Mouse (Mus musculus): ENCODE data around the gene Sept1. TPM values are rescaled to one million over a fixed set of nuclear protein-coding genes. Genes with fewer than 3 reads are reported as not detected.
"Not testable (repeated sequence)": the region's sequence is repeated elsewhere in the genome, so short reads cannot be mapped to it uniquely, and the experiment has no call there.

Sept1 gene
- polyA plus RNA-seq, 1 experiment = 2.9 TPM

DNA sequence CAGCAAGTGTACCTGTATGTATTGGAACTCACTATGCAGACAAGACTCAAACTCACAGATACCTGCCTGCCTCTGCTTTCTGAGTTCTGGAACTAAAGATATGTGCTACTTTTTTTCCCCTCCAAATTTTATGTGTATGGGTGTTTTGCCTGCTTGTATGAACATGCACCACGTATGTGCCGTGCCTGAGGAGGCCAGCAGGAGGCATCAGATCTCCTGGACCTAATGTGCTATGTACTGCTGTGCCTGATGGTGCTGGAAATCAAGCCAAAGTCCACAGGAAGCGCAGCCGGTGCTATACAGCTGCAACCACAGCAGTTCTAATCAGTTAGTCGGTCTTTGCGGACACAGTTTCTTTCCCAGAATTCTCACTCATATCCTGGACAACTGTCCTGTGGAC, 49.1 kb downstream of the Sept1 start:
- H3K4me1 ChIP-seq (ENCODE audit: control insufficient read depth, insufficient read depth, low read length) = peaks cover 30% of the 10 kb centered on the region
- no peak overlapping the region for H3K27ac ChIP-seq (ENCODE audit: insufficient read depth, low read depth, low read length)
- TF ChIP-seq CTCF (IDR thresholded peaks at IDR 0.05; ENCODE audit: low read depth, low read length) (peak; percentile 32; the same call in 1 of the 2 replicates), POLR2A (IDR thresholded peaks at IDR 0.05; ENCODE audit: borderline replicate concordance, low read depth, low read length) (no peak)
- H3K4me3 ChIP-seq (ENCODE audit: insufficient read depth, low read length) = no peak overlapping the region

DNA sequence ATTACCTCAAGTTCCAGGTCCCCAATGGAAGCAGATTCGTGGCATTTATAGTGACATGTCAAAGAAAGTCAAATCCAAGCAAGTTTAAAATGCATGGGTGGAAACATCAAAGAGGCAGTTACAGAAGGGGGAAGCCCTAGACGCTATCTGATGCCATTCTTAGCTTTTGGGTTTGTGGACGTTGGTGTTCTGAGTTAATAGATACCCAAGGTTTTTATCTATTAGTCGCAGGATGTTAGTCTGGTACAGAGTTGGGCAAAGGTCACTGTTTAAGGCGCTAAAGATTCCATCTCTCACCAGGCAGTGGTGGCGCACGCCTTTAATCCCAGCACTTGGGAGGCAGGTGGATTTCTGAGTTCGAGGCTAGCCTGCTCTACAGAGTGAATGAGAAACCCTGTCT, 49.6 kb downstream of the Sept1 start:
- Histone ChIP-seq H3K4me3 (ENCODE audit: insufficient read depth, low read length) (no peak overlapping the region), H3K27ac (ENCODE audit: insufficient read depth, low read depth, low read length) (no peak overlapping the region), H3K4me1 (ENCODE audit: control insufficient read depth, insufficient read depth, low read length) (peaks cover 32% of the 10 kb centered on the region)
- no peak for TF ChIP-seq POLR2A (IDR thresholded peaks at IDR 0.05; ENCODE audit: borderline replicate concordance, low read depth, low read length)
- TF ChIP-seq CTCF (IDR thresholded peaks at IDR 0.05; ENCODE audit: low read depth, low read length) = no peak

DNA sequence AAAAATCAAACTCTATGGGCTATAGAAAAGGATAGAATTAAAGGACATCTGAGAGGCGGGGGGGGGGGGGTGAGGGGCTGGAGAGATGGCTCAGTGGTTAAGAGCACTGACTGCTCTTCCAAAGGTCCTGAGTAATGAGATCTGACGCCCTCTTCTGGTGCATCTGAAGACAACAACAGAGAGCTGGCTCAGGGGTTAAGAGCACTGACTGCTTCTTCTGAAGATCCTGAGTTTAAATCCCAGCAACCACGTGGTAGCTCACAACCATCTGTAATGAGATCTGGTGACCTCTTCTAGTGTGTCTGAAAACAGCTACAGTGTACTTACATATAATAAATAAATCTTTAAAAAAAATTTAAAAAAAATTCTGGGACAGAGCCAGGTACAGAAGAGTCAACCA, 51.2 kb downstream of the Sept1 start:
- H3K4me3 ChIP-seq (ENCODE audit: insufficient read depth, low read length); H3K27ac ChIP-seq (ENCODE audit: insufficient read depth, low read depth, low read length): not testable (repeated sequence)
- peaks cover 45% of the 10 kb centered on the region for H3K4me1 ChIP-seq (ENCODE audit: control insufficient read depth, insufficient read depth, low read length)

DNA sequence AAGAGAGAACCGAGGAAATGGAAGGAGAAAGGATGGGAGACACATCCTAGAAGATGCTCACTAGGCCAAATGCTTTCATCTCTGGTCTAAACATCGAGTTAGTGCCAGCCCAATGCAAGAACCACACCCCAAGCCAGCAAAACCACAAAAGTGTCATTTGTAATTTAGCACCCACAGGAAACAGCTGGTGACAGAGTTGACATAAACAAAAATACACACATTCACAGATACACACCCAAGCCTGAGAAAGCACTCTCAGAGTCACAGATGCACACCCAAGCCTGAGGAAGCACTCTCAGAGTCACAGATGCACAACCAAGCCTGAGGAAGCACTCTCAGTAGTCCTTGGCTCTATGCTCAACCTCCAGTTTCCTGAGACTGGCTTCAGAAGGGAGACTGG, 52.1 kb downstream of the Sept1 start:
- TF ChIP-seq POLR2A (IDR thresholded peaks at IDR 0.05; ENCODE audit: borderline replicate concordance, low read depth, low read length) (no peak), CTCF (IDR thresholded peaks at IDR 0.05; ENCODE audit: low read depth, low read length) (no peak)
- peaks cover 42% of the 10 kb centered on the region for H3K4me1 ChIP-seq (ENCODE audit: control insufficient read depth, insufficient read depth, low read length)

DNA sequence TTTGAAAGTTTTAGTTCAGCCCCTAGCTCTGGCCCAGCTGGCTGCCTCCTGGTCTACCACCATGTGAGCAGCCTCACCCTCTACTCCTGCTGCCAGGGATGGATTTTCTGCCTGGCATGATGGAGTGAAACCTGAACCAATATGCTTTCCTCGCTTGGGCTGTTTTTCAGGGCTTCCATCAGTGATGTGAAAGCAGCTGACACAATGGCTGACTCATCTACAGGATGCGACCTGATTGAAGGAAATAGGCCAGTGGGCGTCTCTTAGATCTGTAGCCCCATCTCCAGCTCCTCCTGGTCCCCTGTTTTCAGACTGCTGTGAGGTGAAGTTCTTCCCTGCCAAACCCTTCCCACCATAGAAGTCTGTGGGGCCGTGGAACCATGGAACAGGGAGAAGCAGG, 56.0 kb downstream of the Sept1 start:
- no peak for TF ChIP-seq CTCF (IDR thresholded peaks at IDR 0.05; ENCODE audit: low read depth, low read length)
- no peak for TF ChIP-seq POLR2A (IDR thresholded peaks at IDR 0.05; ENCODE audit: borderline replicate concordance, low read depth, low read length)
- Histone ChIP-seq H3K27ac (ENCODE audit: insufficient read depth, low read depth, low read length) (no peak overlapping the region), H3K4me1 (ENCODE audit: control insufficient read depth, insufficient read depth, low read length) (peaks cover 28% of the 10 kb centered on the region), H3K4me3 (ENCODE audit: insufficient read depth, low read length) (no peak overlapping the region)

More for the DNA sequence above, 52.1 kb downstream of the Sept1 start:
- Histone ChIP-seq H3K4me3 (ENCODE audit: insufficient read depth, low read length) (no peak overlapping the region), H3K27ac (ENCODE audit: insufficient read depth, low read depth, low read length) (no peak overlapping the region)

GRCm38 (mm10) chr7:127166501-127166900, 66.4 kb downstream of the Sept1 start:
- TF ChIP-seq POLR2A (IDR thresholded peaks at IDR 0.05; ENCODE audit: borderline replicate concordance, low read depth, low read length) = no peak
- TF ChIP-seq CTCF (IDR thresholded peaks at IDR 0.05; ENCODE audit: low read depth, low read length) = no peak
- peak overlapping the region; percentile 67 for H3K27ac ChIP-seq (ENCODE audit: insufficient read depth, low read depth, low read length)
- H3K4me3 ChIP-seq (ENCODE audit: insufficient read depth, low read length) = no peak overlapping the region
- peaks cover 42% of the 10 kb centered on the region for H3K4me1 ChIP-seq (ENCODE audit: control insufficient read depth, insufficient read depth, low read length)

DNA sequence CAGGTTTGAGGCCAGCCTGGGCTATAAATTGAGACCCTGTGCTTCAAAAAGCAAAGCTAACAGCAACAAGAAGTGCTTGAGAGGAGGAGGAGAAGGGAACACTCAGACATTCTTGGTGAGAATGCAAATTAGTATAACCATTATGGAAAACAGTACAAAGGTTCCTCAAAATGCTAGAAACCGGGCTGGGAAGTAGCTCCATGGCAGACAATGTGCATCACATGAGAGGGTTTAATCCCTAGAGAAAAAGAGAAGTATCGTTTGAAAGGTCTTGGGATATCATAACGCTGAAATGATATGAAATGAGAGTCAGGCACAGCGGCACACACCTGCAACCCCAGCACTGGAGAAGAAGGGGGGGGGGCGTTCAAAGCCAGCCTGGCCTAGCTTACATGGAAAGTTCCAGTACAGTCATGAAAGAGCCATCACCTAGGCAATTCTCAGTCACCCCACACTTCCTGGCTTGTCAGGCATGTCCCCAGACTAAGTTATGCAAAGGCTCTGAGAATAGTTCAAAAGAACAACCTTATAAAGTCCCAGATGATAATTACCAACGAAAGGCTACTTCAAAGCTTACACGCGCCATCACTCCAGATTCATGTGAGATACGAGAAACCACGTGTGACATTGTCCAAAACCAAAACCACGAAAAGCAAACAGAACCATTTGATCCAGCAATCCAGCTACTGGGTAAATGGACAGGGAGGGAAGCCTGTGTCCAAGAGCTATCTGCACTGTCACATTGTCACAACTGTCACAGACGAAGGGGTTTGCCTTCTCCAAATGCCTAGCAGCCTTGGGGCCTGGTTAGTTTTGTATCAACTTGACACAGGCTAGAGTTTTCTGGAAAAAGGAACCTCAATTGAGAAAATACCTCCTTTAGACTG, 67.1 kb downstream of the Sept1 start:
- Histone ChIP-seq H3K27ac (ENCODE audit: insufficient read depth, low read depth, low read length) (peak overlapping the region; percentile 67), H3K4me3 (ENCODE audit: insufficient read depth, low read length) (no peak overlapping the region), H3K4me1 (ENCODE audit: control insufficient read depth, insufficient read depth, low read length) (peaks cover 42% of the 10 kb centered on the region)
- TF ChIP-seq CTCF (IDR thresholded peaks at IDR 0.05; ENCODE audit: low read depth, low read length) (no peak), POLR2A (IDR thresholded peaks at IDR 0.05; ENCODE audit: borderline replicate concordance, low read depth, low read length) (no peak)

Other genes starting within 250 kb of the Sept1 start
- 95.9 and 96.2 TPM in 2 replicates for gene Mvp, start 218.5 kb downstream of the Sept1 start, polyA plus RNA-seq (2012; ENCODE audit: insufficient read depth, insufficient read length, missing spikeins)
- gene Pagr1b, start 216.6 kb downstream of the Sept1 start, polyA plus RNA-seq (2012; ENCODE audit: insufficient read depth, insufficient read length, missing spikeins) = 9.2 and 17.6 TPM in 2 replicates
- gene Pagr1a, start 215.8 kb downstream of the Sept1 start, polyA plus RNA-seq (2012; ENCODE audit: insufficient read depth, insufficient read length, missing spikeins) = 20.3 and 22.2 TPM in 2 replicates
- gene Gm42742, start 212.0 kb downstream of the Sept1 start, polyA plus RNA-seq (2012; ENCODE audit: insufficient read depth, insufficient read length, missing spikeins) = 31.3 and 44.3 TPM in 2 replicates
- gene Prrt2, start 211.9 kb downstream of the Sept1 start, polyA plus RNA-seq (2012; ENCODE audit: insufficient read depth, insufficient read length, missing spikeins) = 2.8 TPM in 1 of 2 replicates, not detected in the other
- 161 and 164 TPM in 2 replicates for gene Maz, start 206.1 kb downstream of the Sept1 start, polyA plus RNA-seq (2012; ENCODE audit: insufficient read depth, insufficient read length, missing spikeins)
- 40.8 and 48.5 TPM in 2 replicates for gene Kif22, start 190.7 kb downstream of the Sept1 start, polyA plus RNA-seq (2012; ENCODE audit: insufficient read depth, insufficient read length, missing spikeins)
- not detected in 2 replicates for gene Zg16, start 145.8 kb downstream of the Sept1 start, polyA plus RNA-seq (2012; ENCODE audit: insufficient read depth, insufficient read length, missing spikeins)
- gene AI467606, start 141.8 kb downstream of the Sept1 start, polyA plus RNA-seq (2012; ENCODE audit: insufficient read depth, insufficient read length, missing spikeins) = 41.2 and 41.4 TPM in 2 replicates
- 0.71 TPM in 1 of 2 replicates, not detected in the other for gene Qprt, start 110.9 kb downstream of the Sept1 start, polyA plus RNA-seq (2012; ENCODE audit: insufficient read depth, insufficient read length, missing spikeins)
- gene Spn, start 95.3 kb downstream of the Sept1 start, polyA plus RNA-seq (2012; ENCODE audit: insufficient read depth, insufficient read length, missing spikeins) = 34.5 and 36.3 TPM in 2 replicates
- gene Cd2bp2, start 37.1 kb downstream of the Sept1 start, polyA plus RNA-seq (2012; ENCODE audit: insufficient read depth, insufficient read length, missing spikeins) = 58.0 and 58.5 TPM in 2 replicates
- 67.2 and 71.7 TPM in 2 replicates for gene Tbc1d10b, start 24.7 kb downstream of the Sept1 start, polyA plus RNA-seq (2012; ENCODE audit: insufficient read depth, insufficient read length, missing spikeins)
- 3.9 and 6.9 TPM in 2 replicates for gene Mylpf, start 24.2 kb downstream of the Sept1 start, polyA plus RNA-seq (2012; ENCODE audit: insufficient read depth, insufficient read length, missing spikeins)
- 6.5 and 6.8 TPM in 2 replicates for gene Zfp553, start 69 bp downstream of the Sept1 start, polyA plus RNA-seq (2012; ENCODE audit: insufficient read depth, insufficient read length, missing spikeins)
- gene Zfp771, start 11.1 kb upstream of the Sept1 start, polyA plus RNA-seq (2012; ENCODE audit: insufficient read depth, insufficient read length, missing spikeins) = 10.9 and 12.4 TPM in 2 replicates
- gene Dctpp1, start 27.6 kb upstream of the Sept1 start, polyA plus RNA-seq (2012; ENCODE audit: insufficient read depth, insufficient read length, missing spikeins) = 25.6 and 27.3 TPM in 2 replicates
- gene Sephs2, start 40.9 kb upstream of the Sept1 start, polyA plus RNA-seq (2012; ENCODE audit: insufficient read depth, insufficient read length, missing spikeins) = 72.2 and 77.0 TPM in 2 replicates
- gene Itgal, start 63.1 kb upstream of the Sept1 start, polyA plus RNA-seq (2012; ENCODE audit: insufficient read depth, insufficient read length, missing spikeins) = 42.3 and 49.7 TPM in 2 replicates
- 14.9 and 16.2 TPM in 2 replicates for gene Zfp768, start 112.5 kb upstream of the Sept1 start, polyA plus RNA-seq (2012; ENCODE audit: insufficient read depth, insufficient read length, missing spikeins)
- 6.3 and 6.8 TPM in 2 replicates for gene Zfp747, start 142.9 kb upstream of the Sept1 start, polyA plus RNA-seq (2012; ENCODE audit: insufficient read depth, insufficient read length, missing spikeins)
- gene 9130019O22Rik, start 154.0 kb upstream of the Sept1 start, polyA plus RNA-seq (2012; ENCODE audit: insufficient read depth, insufficient read length, missing spikeins) = 2.8 and 2.9 TPM in 2 replicates
- 3.4 and 3.9 TPM in 2 replicates for gene E430018J23Rik, start 160.5 kb upstream of the Sept1 start, polyA plus RNA-seq (2012; ENCODE audit: insufficient read depth, insufficient read length, missing spikeins)
- 6.1 and 8.5 TPM in 2 replicates for gene Zfp764, start 173.7 kb upstream of the Sept1 start, polyA plus RNA-seq (2012; ENCODE audit: insufficient read depth, insufficient read length, missing spikeins)
- 17.7 and 20.0 TPM in 2 replicates for gene Zfp688, start 188.9 kb upstream of the Sept1 start, polyA plus RNA-seq (2012; ENCODE audit: insufficient read depth, insufficient read length, missing spikeins)
- 1.4 and 1.7 TPM in 2 replicates for gene Zfp689, start 216.0 kb upstream of the Sept1 start, polyA plus RNA-seq (2012; ENCODE audit: insufficient read depth, insufficient read length, missing spikeins)
- gene Prr14, start 226.5 kb upstream of the Sept1 start, polyA plus RNA-seq (2012; ENCODE audit: insufficient read depth, insufficient read length, missing spikeins) = 67.4 and 69.0 TPM in 2 replicates
- 134 and 147 TPM in 2 replicates for gene Fbrs, start 246.1 kb upstream of the Sept1 start, polyA plus RNA-seq (2012; ENCODE audit: insufficient read depth, insufficient read length, missing spikeins)

Measured in bone marrow macrophage, adult 2 months (primary cell).